Mouse (Mus musculus) C2C12 (cell line): Measurements from ENCODE around the gene Nhlrc1. TPM values are rescaled to one million over a fixed set of nuclear protein-coding genes. Genes with fewer than 3 reads are reported as not detected.

Source experiments
- H3K27me3 ChIP-seq: one replicate; pipeline ENCODE4 v1.6.1; 2011; ENCODE audit not compliant: control insufficient read depth, insufficient read depth, insufficient read length
- H3K36me3 ChIP-seq: one replicate; pipeline ENCODE4 v1.6.1; 2011; ENCODE audit not compliant: control insufficient read depth, insufficient read depth
- H3K4me3 ChIP-seq: one replicate; pipeline ENCODE4 v1.5.1; 2011; ENCODE audit warnings: mild to moderate bottlenecking, control low read depth; ENCODE audit not compliant: poor library complexity, insufficient read depth, severe bottlenecking
- H3K79me2 ChIP-seq: one replicate; pipeline ENCODE4 v1.6.1; 2011; ENCODE audit not compliant: control insufficient read depth, insufficient read depth
- H3K79me3 ChIP-seq: one replicate; pipeline ENCODE4 v1.6.1; 2011; ENCODE audit warnings: low read depth, control low read depth
- H3ac ChIP-seq: one replicate; pipeline ENCODE3; 2011; ENCODE audit warnings: low read depth; ENCODE audit not compliant: control insufficient read depth, insufficient read length
- CEBPB ChIP-seq: IDR thresholded peaks from one replicate; pipeline ENCODE4 v1.6.1; 2011; ENCODE audit warnings: low read depth, mild to moderate bottlenecking, control low read depth, moderate library complexity
- CTCF ChIP-seq: IDR thresholded peaks from one replicate; pipeline ENCODE4 v1.5.1; 2011; ENCODE audit not compliant: control insufficient read depth, insufficient read depth, insufficient read length
- FOSL1 ChIP-seq: IDR thresholded peaks from one replicate; pipeline ENCODE4 v1.8.0; 2011; ENCODE audit warnings: mild to moderate bottlenecking, low read length; ENCODE audit not compliant: poor library complexity, insufficient read depth, severe bottlenecking
- MAX ChIP-seq: IDR thresholded peaks from one replicate; pipeline ENCODE4 v1.6.1; 2011; ENCODE audit warnings: mild to moderate bottlenecking, control low read depth
- MYOD1 ChIP-seq: IDR thresholded peaks from one replicate; pipeline ENCODE4 v1.6.1; 2011; ENCODE audit warnings: low read depth; ENCODE audit not compliant: control insufficient read depth, insufficient read length
- MYOG ChIP-seq: IDR thresholded peaks from one replicate; pipeline ENCODE4 v1.6.1; 2011; ENCODE audit not compliant: control insufficient read depth, insufficient read length; ENCODE audit errors: extremely low read depth
- USF1 ChIP-seq: IDR thresholded peaks from one replicate; pipeline ENCODE4 v1.6.1; 2011; ENCODE audit warnings: low read depth, mild to moderate bottlenecking, control low read depth, moderate library complexity
- long read RNA-seq, 2 experiments: library from polyadenylated mRNA; unstranded; transcript quantifications; one replicate each; pipeline ENCODE4 v2.0.0; 2019 to 2020
- polyA plus RNA-seq: library from polyadenylated mRNA; unstranded; fragments of >200 nt; fragmentation: generic; extraction: Trizol; gene quantifications from one replicate; pipeline ENCODE4 v1.2.1, GENCODE M21; 2012; ENCODE audit warnings: missing spikeins

Gene Nhlrc1
- 0.05 TPM for polyA plus RNA-seq
- long read RNA-seq, experiment 1, partial matches to known transcripts = 0 of 1 reads
- long read RNA-seq, experiment 1, other reads (novel, unspliced or antisense) = 0 of 1 reads
- long read RNA-seq, experiment 2, partial matches to known transcripts = 0 of 1 reads
- long read RNA-seq, experiment 2, other reads (novel, unspliced or antisense) = 0 of 1 reads

GRCm38 (mm10) chr13:47014334-47015194 lies at the start of gene Nhlrc1:
Gene Nhlrc1, minus strand, starts transcription at chr13:47014850.
- Histone ChIP-seq H3K36me3 (no peaks in the 10 kb centered on the region), H3ac (no peak within 1 kb of the TSS), H3K27me3 (no peaks in the 10 kb centered on the region), H3K79me2 (no peaks in the 10 kb centered on the region), H3K79me3 (no peaks in the 10 kb centered on the region), H3K4me3 (no peak within 1 kb of the TSS)
- TF ChIP-seq MYOD1 (no peak), CTCF (peak; percentile 69)

GRCm38 (mm10) chr13:47063985-47064760 lies 49.5 kb upstream of the Nhlrc1 start:
- Histone ChIP-seq H3ac (no peak overlapping the region), H3K4me3 (no peak overlapping the region), H3K27me3 (no peaks in the 10 kb centered on the region), H3K36me3 (peaks cover 21% of the 10 kb centered on the region), H3K79me3 (no peaks in the 10 kb centered on the region), H3K79me2 (no peaks in the 10 kb centered on the region)
- no peak for TF ChIP-seq CTCF
- TF ChIP-seq MYOG = no peak
- TF ChIP-seq CEBPB = no peak
- TF ChIP-seq MAX = no peak
- TF ChIP-seq USF1 = no peak

GRCm38 (mm10) chr13:47062756-47063155 lies 48.1 kb upstream of the Nhlrc1 start:
- H3K36me3 ChIP-seq = peaks cover 17% of the 10 kb centered on the region
- H3ac ChIP-seq = no peak overlapping the region
- no peak overlapping the region for H3K4me3 ChIP-seq
- no peaks in the 10 kb centered on the region for H3K79me2 ChIP-seq
- TF ChIP-seq MYOD1 (no peak), MYOG (no peak), CEBPB (no peak), CTCF (no peak), FOSL1 (no peak), USF1 (no peak), MAX (no peak)
- no peaks in the 10 kb centered on the region for H3K27me3 ChIP-seq
- H3K79me3 ChIP-seq = no peaks in the 10 kb centered on the region

- no peak overlapping the region for H3ac ChIP-seq
- no peak overlapping the region for H3K4me3 ChIP-seq
- H3K79me2 ChIP-seq = no peaks in the 10 kb centered on the region
- peaks cover 3% of the 10 kb centered on the region for H3K36me3 ChIP-seq
- no peaks in the 10 kb centered on the region for H3K27me3 ChIP-seq
- H3K79me3 ChIP-seq = no peaks in the 10 kb centered on the region
- TF ChIP-seq CTCF (no peak), USF1 (no peak), MYOG (no peak), MYOD1 (no peak), MAX (no peak), CEBPB (no peak), FOSL1 (no peak)
Observed at GRCm38 (mm10) chr13:47056781-47057180, 42.1 kb upstream of the Nhlrc1 start.

- no peaks in the 10 kb centered on the region for H3K27me3 ChIP-seq
- H3K79me3 ChIP-seq = no peaks in the 10 kb centered on the region
- H3ac ChIP-seq = no peak overlapping the region
- TF ChIP-seq MYOG (no peak), USF1 (no peak), CEBPB (no peak), FOSL1 (no peak), MAX (no peak), CTCF (no peak)
- H3K79me2 ChIP-seq = no peaks in the 10 kb centered on the region
- peaks cover 3% of the 10 kb centered on the region for H3K36me3 ChIP-seq
- no peak overlapping the region for H3K4me3 ChIP-seq
Observed at GRCm38 (mm10) chr13:47056126-47056525, 41.5 kb upstream of the Nhlrc1 start.
